Mouse (Mus musculus) liver, adult 2 months (tissue): ENCODE data around the gene Usp47. TPM values are rescaled to one million over a fixed set of nuclear protein-coding genes. Genes with fewer than 3 reads are reported as not detected.

Experiments used
- DNase-seq: peaks from one replicate; pipeline ENCODE4 v3.0.0-alpha.2; 2011; ENCODE audit warnings: low read depth, low spot score; ENCODE audit errors: extremely low read depth
- H3K27ac ChIP-seq: fragments of 200-500 bp; replicated peaks from 2 replicates; pipeline ENCODE4 v1.5.1; 2012; ENCODE audit warnings: low read depth, mild to moderate bottlenecking, control low read depth, inconsistent platforms, low read length; ENCODE audit not compliant: insufficient read depth
- H3K27me3 ChIP-seq: fragments of 200-500 bp; 2 replicates; pipeline ENCODE4 v1.6.1; 2012; ENCODE audit warnings: mild to moderate bottlenecking, moderate library complexity, low read length, inconsistent platforms; ENCODE audit not compliant: control insufficient read depth, insufficient read depth
- H3K36me3 ChIP-seq: fragments of 200-500 bp; 2 replicates; pipeline ENCODE4 v1.6.1; 2012; ENCODE audit warnings: low read length, inconsistent platforms; ENCODE audit not compliant: control insufficient read depth, insufficient read depth
- H3K4me1 ChIP-seq: fragments of 200-500 bp; 2 replicates; pipeline ENCODE4 v1.6.1; 2011; ENCODE audit warnings: low read length; ENCODE audit not compliant: control insufficient read depth, insufficient read depth
- H3K4me3 ChIP-seq: fragments of 200-500 bp; 2 replicates; pipeline ENCODE4 v1.5.1; 2011; ENCODE audit warnings: low read depth, mild to moderate bottlenecking, control low read depth, low read length, moderate library complexity; ENCODE audit not compliant: insufficient read depth
- H3K79me2 ChIP-seq: fragments of 200-500 bp; 2 replicates; pipeline ENCODE4 v1.6.1; 2012; ENCODE audit warnings: inconsistent platforms, mild to moderate bottlenecking, low read length, moderate library complexity; ENCODE audit not compliant: control insufficient read depth, insufficient read depth
- H3K9ac ChIP-seq: fragments of 200-500 bp; 2 replicates; pipeline ENCODE4 v1.6.1; 2012; ENCODE audit warnings: low read depth, mild to moderate bottlenecking, control low read depth, inconsistent platforms, low read length
- CTCF ChIP-seq: fragments of 200-500 bp; IDR thresholded peaks from 2 replicates; pipeline ENCODE4 v1.5.1; 2011; ENCODE audit warnings: low read depth, low read length, control low read depth
- POLR2A ChIP-seq: fragments of 200-500 bp; IDR thresholded peaks from 2 replicates; pipeline ENCODE4 v1.6.1; 2011; ENCODE audit warnings: low read length, control low read depth; ENCODE audit not compliant: insufficient read depth; ENCODE audit errors: extremely low read depth
- WGBS: fragments of 180-500 bp; shearing (Covaris S2); methylation state at CpG from one replicate; pipeline ENCODE4 v1.1.7; 2018; 5-methylcytosine and 5-hydroxymethylcytosine counted together
- polyA plus RNA-seq: library from polyadenylated mRNA; depleted of rRNA; stranded (reverse); fragments of >200 nt; gene quantifications from 2 replicates; pipeline ENCODE4 v1.2.3, GENCODE M21; 2012
- total RNA-seq: library from RNA; depleted of rRNA; stranded (reverse); fragments of >200 nt; gene quantifications from 2 replicates; pipeline ENCODE4 v1.2.3, GENCODE M21; 2014

Usp47 gene
- total and polyA plus RNA-seq, 2 experiments: 9.4 to 56.3 TPM

DNA sequence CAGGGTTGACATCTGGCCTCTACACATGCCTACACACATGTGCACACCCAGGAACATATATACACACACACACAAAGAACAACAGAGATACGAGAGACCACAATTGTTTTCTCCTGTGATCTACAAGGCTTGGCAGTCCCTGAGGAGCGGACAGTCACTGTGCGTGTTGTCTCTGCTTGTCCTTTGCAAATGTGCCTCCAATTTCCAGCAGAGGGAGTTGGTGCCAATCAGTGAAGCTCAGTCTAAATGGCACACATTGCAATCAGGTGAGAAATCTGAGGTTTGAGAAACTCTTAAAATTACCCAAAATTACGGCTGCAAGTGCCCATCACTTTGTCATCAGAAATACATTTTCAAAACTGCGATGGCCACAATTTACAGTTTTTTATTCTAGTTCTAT is 110.0 kb downstream of the Usp47 start:
- peak; percentile 24; the same call in 1 of the 2 replicates for TF ChIP-seq CTCF
- TF ChIP-seq POLR2A: no peak
- WGBS: 92% methylated on average over 5 of the region's 5 CpGs
- H3K27me3 ChIP-seq: no peaks in the 10 kb centered on the region
- H3K4me1 ChIP-seq: no peaks in the 10 kb centered on the region
- no peaks in the 10 kb centered on the region for H3K36me3 ChIP-seq
- no peak overlapping the region for H3K9ac ChIP-seq
- no peak overlapping the region for H3K4me3 ChIP-seq
- DNase-seq: peak; percentile 19
- H3K79me2 ChIP-seq: no peaks in the 10 kb centered on the region
- no peak overlapping the region for H3K27ac ChIP-seq

DNA sequence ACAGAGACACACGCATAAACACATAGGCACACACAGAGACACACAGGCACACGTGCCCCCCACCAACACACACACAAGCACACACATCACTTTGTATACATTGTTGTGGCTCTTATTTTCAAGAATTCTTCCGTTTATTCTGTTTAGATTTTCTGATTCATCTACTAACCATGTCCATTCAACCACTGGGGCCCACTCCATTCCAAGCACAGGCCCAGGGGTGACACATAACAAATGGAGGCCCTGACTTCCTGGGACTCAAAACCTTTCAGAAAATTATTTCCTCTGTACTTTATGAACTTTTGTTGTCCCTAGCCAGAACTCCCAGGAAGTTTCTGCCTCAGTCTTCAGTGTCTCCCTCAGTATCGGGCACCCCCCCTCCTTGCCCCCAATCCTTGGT is 111.9 kb downstream of the Usp47 start:
- Histone ChIP-seq H3K27me3 (no peaks in the 10 kb centered on the region), H3K27ac (no peak overlapping the region), H3K79me2 (no peaks in the 10 kb centered on the region), H3K4me1 (peaks cover 2% of the 10 kb centered on the region; the same call in 1 of the 2 replicates), H3K36me3 (no peaks in the 10 kb centered on the region), H3K4me3 (no peak overlapping the region), H3K9ac (no peak overlapping the region)
- 90% methylated on average over 4 of the region's 4 CpGs for WGBS
- DNase-seq: no peak
- TF ChIP-seq POLR2A: no peak

DNA sequence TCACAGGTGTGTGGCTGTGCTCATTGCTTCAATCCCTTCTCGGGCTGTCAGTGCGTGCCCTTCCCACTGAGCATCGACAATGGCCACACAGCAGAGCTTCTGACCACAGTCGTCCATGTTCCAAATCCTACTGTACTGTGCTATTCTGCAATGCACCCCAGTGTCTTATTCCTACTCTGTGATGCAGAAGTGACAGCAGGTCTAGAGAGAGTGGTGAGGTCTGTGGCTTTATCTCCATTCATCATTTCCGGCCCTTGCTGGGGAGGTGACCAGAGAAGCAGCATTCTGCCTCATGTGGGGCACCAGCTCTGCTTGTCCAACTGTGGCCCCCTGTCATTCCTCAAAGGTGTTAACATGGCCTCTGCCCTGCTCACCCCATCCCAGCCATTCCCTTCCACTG is 113.2 kb downstream of the Usp47 start:
- H3K4me1 ChIP-seq: peaks cover 2% of the 10 kb centered on the region; the same call in 1 of the 2 replicates
- no peak overlapping the region for H3K9ac ChIP-seq
- H3K27ac ChIP-seq: no peak overlapping the region
- H3K36me3 ChIP-seq: no peaks in the 10 kb centered on the region
- WGBS: 93% methylated on average over 5 of the region's 5 CpGs
- TF ChIP-seq CTCF (no peak), POLR2A (no peak)
- no peaks in the 10 kb centered on the region for H3K27me3 ChIP-seq
- no peaks in the 10 kb centered on the region for H3K79me2 ChIP-seq
- no peak overlapping the region for H3K4me3 ChIP-seq
- no peak for DNase-seq

DNA sequence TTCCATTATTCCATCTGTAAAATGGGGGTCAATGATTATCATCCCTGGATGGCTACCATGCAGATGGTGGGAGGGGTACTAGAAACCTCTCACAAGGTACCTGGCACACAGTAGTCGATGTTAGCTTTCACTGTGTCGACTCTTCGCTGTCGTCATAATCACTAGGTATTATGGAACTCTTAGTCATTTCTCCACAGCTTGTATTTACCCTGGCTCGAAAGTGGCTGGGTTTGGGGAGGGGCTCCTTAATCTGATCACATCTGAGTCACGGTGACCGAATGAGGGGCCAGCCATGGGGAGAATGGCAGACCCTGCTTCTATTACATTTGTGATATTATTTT is 114.8 kb downstream of the Usp47 start:
- TF ChIP-seq POLR2A (no peak), CTCF (no peak)
- peaks cover 2% of the 10 kb centered on the region; the same call in 1 of the 2 replicates for H3K4me1 ChIP-seq
- H3K27me3 ChIP-seq: no peaks in the 10 kb centered on the region
- no peaks in the 10 kb centered on the region for H3K36me3 ChIP-seq
- no peak for DNase-seq
- peak overlapping the region; percentile 38 for H3K27ac ChIP-seq
- H3K4me3 ChIP-seq: no peak overlapping the region
- 78% methylated on average over 7 of the region's 7 CpGs for WGBS
- no peaks in the 10 kb centered on the region for H3K79me2 ChIP-seq
- no peak overlapping the region for H3K9ac ChIP-seq

DNA sequence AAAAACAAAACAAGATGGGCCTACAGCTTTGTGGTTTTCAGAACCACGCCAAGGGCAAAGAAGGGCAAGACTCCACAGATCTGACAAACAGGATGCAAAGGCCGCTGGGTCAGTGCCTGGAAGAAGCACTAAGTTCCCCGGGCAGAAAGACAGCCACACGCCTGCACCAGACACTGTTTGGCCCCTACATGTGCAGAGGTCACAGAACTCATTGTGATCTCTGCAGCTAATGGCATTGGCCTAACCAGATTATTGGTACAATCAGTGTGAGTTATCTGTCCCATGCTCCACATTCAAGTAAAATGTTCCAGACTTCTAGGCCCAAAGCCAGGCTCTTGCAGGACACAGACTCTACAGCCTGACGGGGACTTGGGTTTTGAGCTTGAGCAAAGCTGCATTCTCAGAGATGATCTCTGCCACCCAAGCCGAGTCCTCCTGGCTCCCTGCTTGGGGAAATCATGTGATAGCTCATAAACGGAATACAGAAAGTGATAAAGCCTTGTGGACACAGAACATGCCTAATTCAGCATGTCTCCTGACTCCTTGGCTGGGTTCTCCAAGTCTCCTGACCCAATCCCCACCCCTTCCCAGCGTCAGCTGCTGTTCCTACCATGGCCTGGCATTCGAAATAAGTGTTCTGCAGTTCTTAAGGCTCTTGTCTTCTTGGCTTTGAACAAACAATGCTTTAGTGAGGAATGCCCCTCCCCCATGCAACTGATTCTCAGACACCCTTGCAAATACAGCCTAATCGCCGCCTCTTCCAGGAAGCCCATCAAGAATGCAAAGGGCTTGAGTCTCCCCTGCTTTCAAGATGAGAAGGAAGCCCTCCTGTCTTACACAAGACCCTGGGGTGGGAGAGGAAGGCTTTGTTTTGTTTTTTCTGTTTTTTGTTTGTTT is 115.5 kb downstream of the Usp47 start:
- H3K27me3 ChIP-seq: no peaks in the 10 kb centered on the region
- no peak overlapping the region for H3K4me3 ChIP-seq
- no peaks in the 10 kb centered on the region for H3K79me2 ChIP-seq
- 73% methylated on average over 11 of the region's 11 CpGs for WGBS
- DNase-seq: peak; percentile 42
- H3K36me3 ChIP-seq: no peaks in the 10 kb centered on the region
- H3K27ac ChIP-seq: peak overlapping the region; percentile 19
- TF ChIP-seq POLR2A (no peak), CTCF (no peak)
- H3K9ac ChIP-seq: no peak overlapping the region
- H3K4me1 ChIP-seq: peaks cover 2% of the 10 kb centered on the region; the same call in 1 of the 2 replicates

DNA sequence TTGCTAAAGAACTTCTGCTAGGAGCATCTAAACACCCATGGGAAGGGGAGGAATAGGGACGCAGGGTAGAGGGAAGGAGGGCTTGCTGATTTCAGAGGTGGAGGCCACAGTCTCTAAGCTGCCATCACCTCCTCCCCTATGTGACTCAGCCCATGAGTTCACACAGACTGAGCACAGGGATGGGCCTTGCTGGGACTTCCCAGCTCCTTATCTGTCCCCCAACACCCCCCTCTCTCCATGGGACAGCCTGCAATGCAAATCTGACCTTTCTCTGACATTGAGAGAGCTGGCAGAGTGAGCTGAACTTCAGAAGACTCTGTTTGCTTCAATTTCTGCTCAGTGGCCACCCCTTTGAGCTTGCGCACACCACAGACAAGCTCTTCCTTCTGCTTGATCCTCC is 117.4 kb downstream of the Usp47 start:
- Histone ChIP-seq H3K79me2 (no peaks in the 10 kb centered on the region), H3K4me3 (no peak overlapping the region), H3K9ac (no peak overlapping the region), H3K4me1 (peaks cover 2% of the 10 kb centered on the region; the same call in 1 of the 2 replicates), H3K27me3 (no peaks in the 10 kb centered on the region), H3K27ac (no peak overlapping the region), H3K36me3 (no peaks in the 10 kb centered on the region)
- no peak for DNase-seq
- 100% methylated on average over 2 of the region's 2 CpGs for WGBS
- TF ChIP-seq POLR2A: no peak
